Mouse (Mus musculus): ENCODE measurements around the gene Nfia.

DNA sequence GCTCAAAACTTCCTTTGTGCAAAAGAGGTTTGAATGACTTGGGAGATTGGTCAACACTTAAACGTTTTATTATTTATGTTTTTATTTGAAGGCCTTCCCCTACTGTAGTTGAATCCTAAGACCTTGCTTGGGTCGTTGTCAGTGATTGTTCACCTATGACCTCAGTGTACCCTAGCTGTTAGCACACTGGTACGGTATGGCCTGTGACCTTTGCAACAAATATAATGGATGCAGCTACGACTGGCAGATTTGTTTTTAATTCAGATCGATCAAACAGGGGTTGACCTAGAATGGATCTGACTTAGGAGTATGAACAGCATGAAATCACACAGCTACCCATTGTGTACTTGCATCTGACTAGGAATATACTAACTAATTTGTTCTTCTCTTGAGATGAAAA, 266.6 kb downstream of the Nfia start:
- TF ChIP-seq CTCF (IDR thresholded peaks at IDR 0.05; ENCODE audit: control insufficient read depth, insufficient read depth, insufficient replicate concordance, low read depth, low read length) (no peak), POLR2A (IDR thresholded peaks at IDR 0.05; ENCODE audit: control insufficient read depth, low read depth, low read length) (no peak)
